Mouse (Mus musculus) embryonic facial prominence, embryonic 10.5 days (tissue): Measurements from ENCODE around the gene E130218I03Rik. TPM values are rescaled to one million over a fixed set of nuclear protein-coding genes. Genes with fewer than 3 reads are reported as not detected.

ENCODE experiments used
- polyA plus RNA-seq: library from polyadenylated mRNA; unstranded; fragments of >200 nt; fragmentation: Nextera tagmentation; extraction: Ambion mirVana; gene quantifications from 2 replicates; pipeline ENCODE4 v1.2.1, GENCODE M21; 2016

Gene E130218I03Rik
- polyA plus RNA-seq, 1 experiment from 2014 or later = 0.32 TPM

Other genes starting within 250 kb of the E130218I03Rik start
- 41.2 and 42.1 TPM in 2 replicates for gene Dhdds, start 242.7 kb upstream of the E130218I03Rik start, polyA plus RNA-seq
- 18.7 and 24.2 TPM in 2 replicates for gene Lin28a, start 224.8 kb upstream of the E130218I03Rik start, polyA plus RNA-seq
- not detected in 2 replicates for gene Zfp683, start 189.8 kb upstream of the E130218I03Rik start, polyA plus RNA-seq
- 4.1 and 7.1 TPM in 2 replicates for gene Crybg2, start 182.8 kb upstream of the E130218I03Rik start, polyA plus RNA-seq
- gene Cd52, start 148.6 kb upstream of the E130218I03Rik start, polyA plus RNA-seq = 3.5 and 4.5 TPM in 2 replicates
- gene Ubxn11, start 141.1 kb upstream of the E130218I03Rik start, polyA plus RNA-seq = 4.5 and 7.1 TPM in 2 replicates
- 300 and 316 TPM in 2 replicates for gene Sh3bgrl3, start 114.9 kb upstream of the E130218I03Rik start, polyA plus RNA-seq
- 32.3 and 33.2 TPM in 2 replicates for gene Cep85, start 56.5 kb upstream of the E130218I03Rik start, polyA plus RNA-seq
- gene Gm7534, start 40.7 kb upstream of the E130218I03Rik start, polyA plus RNA-seq = 0.06 and 0.07 TPM in 2 replicates
- gene Catsper4, start 16.3 kb upstream of the E130218I03Rik start, polyA plus RNA-seq = not detected in 2 replicates
- gene Cnksr1, start 5.3 kb upstream of the E130218I03Rik start, polyA plus RNA-seq = 2.6 and 3.4 TPM in 2 replicates
- gene Zfp593, start 1.9 kb downstream of the E130218I03Rik start, polyA plus RNA-seq = 21.0 and 21.8 TPM in 2 replicates
- not detected in 2 replicates for gene Gm30191, start 3.3 kb downstream of the E130218I03Rik start, polyA plus RNA-seq
- 7.4 and 7.9 TPM in 2 replicates for gene Grrp1, start 10.4 kb downstream of the E130218I03Rik start, polyA plus RNA-seq
- 19.2 and 24.3 TPM in 2 replicates for gene Pdik1l, start 44.2 kb downstream of the E130218I03Rik start, polyA plus RNA-seq
- 0.31 and 0.34 TPM in 2 replicates for gene Trim63, start 71.5 kb downstream of the E130218I03Rik start, polyA plus RNA-seq
- 0.07 TPM in 1 of 2 replicates, not detected in the other for gene Slc30a2, start 99.5 kb downstream of the E130218I03Rik start, polyA plus RNA-seq
- 0.25 and 0.66 TPM in 2 replicates for gene Extl1, start 140.2 kb downstream of the E130218I03Rik start, polyA plus RNA-seq
- 7.0 and 8.3 TPM in 2 replicates for gene Pafah2, start 152.7 kb downstream of the E130218I03Rik start, polyA plus RNA-seq
- 2,394 and 2,556 TPM in 2 replicates for gene Stmn1, start 224.7 kb downstream of the E130218I03Rik start, polyA plus RNA-seq